Mouse (Mus musculus) intestine, embryonic 16.5 days (tissue): ENCODE measurements at regions not wholly inside any gene's neighbourhood (a gene's known extent, or its start where the extent isn't known, plus 50 kb on each side); places are given as distances from the start of the nearest gene placed in this dataset.

ENCODE experiments used
- ATAC-seq: fragments of 200-750 bp; cut with Nextera tagmentation; 2 replicates; pipeline ENCODE4 v1.8.0; 2017; ENCODE audit warnings: moderate TSS enrichment, moderate library complexity
- H3K27ac ChIP-seq: fragments of 300-500 bp; sonication (generic); 2 replicates; pipeline ENCODE4 v1.5.1; 2014; ENCODE audit warnings: mild to moderate bottlenecking, low read length
- H3K27me3 ChIP-seq: fragments of 300-500 bp; sonication (generic); replicated peaks from 2 replicates; pipeline ENCODE4 v1.6.1; 2014; ENCODE audit warnings: low read length, control low read depth, mixed read lengths; ENCODE audit not compliant: control insufficient read depth, insufficient read depth
- H3K36me3 ChIP-seq: fragments of 300-500 bp; sonication (generic); 2 replicates; pipeline ENCODE4 v1.6.1; 2014; ENCODE audit warnings: low read length, control low read depth; ENCODE audit not compliant: control insufficient read depth, insufficient read depth
- H3K4me1 ChIP-seq: fragments of 300-500 bp; sonication (generic); 2 replicates; pipeline ENCODE4 v1.6.1; 2014; ENCODE audit warnings: low read length, control low read depth, mixed read lengths; ENCODE audit not compliant: control insufficient read depth, insufficient read depth
- H3K4me2 ChIP-seq: fragments of 300-500 bp; sonication (generic); 2 replicates; pipeline ENCODE4 v1.6.1; 2014; ENCODE audit warnings: low read depth, low read length, control low read depth
- H3K4me3 ChIP-seq: fragments of 300-500 bp; sonication (generic); 2 replicates; pipeline ENCODE4 v1.5.1; 2014; ENCODE audit warnings: mild to moderate bottlenecking, low read length
- H3K9ac ChIP-seq: fragments of 300-500 bp; sonication (generic); 2 replicates; pipeline ENCODE4 v1.6.1; 2014; ENCODE audit warnings: low read depth, low read length
- H3K9me3 ChIP-seq: fragments of 300-500 bp; sonication (generic); 2 replicates; pipeline ENCODE4 v1.6.1; 2016; ENCODE audit warnings: low read length, control low read depth; ENCODE audit not compliant: control insufficient read depth
- WGBS: fragments of 180-500 bp; shearing (Covaris S2); extraction: QIAGEN DNeasy Blood & Tissue Kit; methylation state at CpG from one replicate; pipeline ENCODE4 v1.1.7; 2014; 5-methylcytosine and 5-hydroxymethylcytosine counted together

DNA sequence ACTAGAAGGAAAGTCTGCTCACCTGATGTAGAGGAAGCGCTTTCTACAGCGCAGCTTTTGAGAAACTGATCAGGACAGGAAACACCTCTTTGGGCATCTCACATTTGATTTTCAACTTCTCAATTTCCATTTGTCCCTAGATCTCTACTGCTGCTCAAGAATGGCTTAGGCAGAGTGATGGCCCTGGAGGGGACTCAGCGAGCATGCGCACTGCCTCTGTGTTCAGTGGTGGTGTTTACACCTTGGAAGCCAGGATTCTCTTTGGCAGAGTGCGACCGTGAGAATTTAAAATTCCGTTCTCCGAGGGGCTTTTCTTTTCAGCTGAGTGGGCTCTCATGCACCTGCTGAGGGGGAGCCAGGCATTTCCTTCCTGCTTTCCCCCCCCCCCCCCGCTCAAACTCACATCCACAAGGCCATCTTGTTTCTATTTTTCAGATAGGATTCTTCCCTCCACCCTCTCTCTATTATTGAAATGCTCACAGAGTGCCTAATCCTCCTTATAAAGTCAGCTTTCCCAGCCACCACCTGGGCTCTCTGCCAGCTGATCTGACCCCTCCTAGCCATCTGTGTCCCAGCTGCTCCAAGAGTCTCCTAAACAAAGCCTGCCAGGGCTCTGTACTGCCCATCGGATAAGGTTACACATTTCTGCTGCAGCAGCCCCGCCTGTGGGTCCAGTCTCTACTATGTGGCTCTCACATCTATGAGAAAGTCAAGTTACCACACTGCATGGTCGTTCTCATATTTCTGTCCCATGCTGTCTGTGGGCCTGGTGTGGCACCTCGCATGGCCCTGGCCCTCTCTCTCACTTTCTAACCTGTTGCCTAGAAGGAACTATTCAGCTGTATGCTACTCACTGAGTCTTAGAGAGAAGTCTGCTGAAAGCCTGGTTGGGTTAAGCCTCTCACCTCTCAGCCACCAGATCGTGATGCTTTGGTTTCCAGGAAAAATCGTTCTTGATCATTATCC, 252.2 kb downstream of the Ankrd50 start:
- Histone ChIP-seq H3K4me3 (no peak overlapping the region), H3K4me2 (no peak overlapping the region), H3K27ac (peak overlapping the region; percentile 50), H3K9me3 (no peaks in the 10 kb centered on the region), H3K9ac (no peak overlapping the region), H3K27me3 (no peaks in the 10 kb centered on the region), H3K4me1 (peaks cover 4% of the 10 kb centered on the region), H3K36me3 (no peaks in the 10 kb centered on the region)
- ATAC-seq = peak; percentile 78
- WGBS = 48% methylated on average over 15 of the region's 15 CpGs

DNA sequence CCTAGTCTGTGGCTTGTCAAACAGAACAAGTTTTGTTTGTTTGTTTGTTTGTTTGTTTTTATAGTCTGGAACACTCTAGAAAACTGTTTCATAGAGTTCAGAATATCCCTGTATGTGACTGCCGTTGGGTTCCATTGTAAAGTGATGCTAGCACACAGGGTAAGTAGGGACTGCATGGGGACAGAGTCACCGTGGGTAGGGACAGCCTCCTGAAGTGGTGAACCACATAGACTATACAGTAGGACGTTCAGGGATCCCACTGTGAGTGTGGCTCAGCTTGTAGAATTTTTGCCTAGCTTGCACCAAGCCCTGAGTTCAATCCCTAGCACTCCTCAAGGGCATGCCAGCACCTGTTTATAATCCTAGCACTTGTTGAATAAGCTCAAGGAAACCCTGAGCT, 253.1 kb downstream of the Ankrd50 start:
- Histone ChIP-seq H3K36me3 (no peaks in the 10 kb centered on the region), H3K4me2 (no peak overlapping the region), H3K27ac (no peak overlapping the region), H3K9ac (no peak overlapping the region), H3K27me3 (no peaks in the 10 kb centered on the region), H3K4me3 (no peak overlapping the region), H3K4me1 (peaks cover 4% of the 10 kb centered on the region), H3K9me3 (no peaks in the 10 kb centered on the region)
- no peak for ATAC-seq
- 85% methylated on average over 3 of the region's 3 CpGs for WGBS

DNA sequence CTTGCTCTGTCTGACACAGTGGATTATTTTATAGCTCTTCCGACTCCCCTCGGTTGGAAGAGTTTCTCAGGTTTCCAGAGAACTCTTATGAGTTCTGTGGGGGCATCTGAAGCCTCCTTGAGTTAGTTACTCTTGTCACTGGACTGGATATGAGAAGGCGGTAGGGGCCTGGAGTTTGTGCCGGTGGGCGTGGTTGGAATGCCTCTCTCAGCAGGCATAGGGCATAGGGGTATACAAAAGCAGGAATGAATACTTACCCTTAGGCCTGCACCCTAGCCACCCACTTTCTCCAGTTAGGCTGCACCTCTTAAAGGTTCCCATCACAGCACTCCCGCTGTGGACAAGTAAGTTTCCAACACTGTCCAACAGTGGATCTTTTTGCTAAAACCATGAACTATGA, 253.8 kb downstream of the Ankrd50 start:
- Histone ChIP-seq H3K9me3 (no peaks in the 10 kb centered on the region), H3K4me1 (peaks cover 4% of the 10 kb centered on the region), H3K4me2 (no peak overlapping the region), H3K27ac (no peak overlapping the region), H3K36me3 (no peaks in the 10 kb centered on the region), H3K27me3 (no peaks in the 10 kb centered on the region), H3K4me3 (no peak overlapping the region), H3K9ac (no peak overlapping the region)
- ATAC-seq = no peak
- 81% methylated on average over 6 of the region's 6 CpGs for WGBS

DNA sequence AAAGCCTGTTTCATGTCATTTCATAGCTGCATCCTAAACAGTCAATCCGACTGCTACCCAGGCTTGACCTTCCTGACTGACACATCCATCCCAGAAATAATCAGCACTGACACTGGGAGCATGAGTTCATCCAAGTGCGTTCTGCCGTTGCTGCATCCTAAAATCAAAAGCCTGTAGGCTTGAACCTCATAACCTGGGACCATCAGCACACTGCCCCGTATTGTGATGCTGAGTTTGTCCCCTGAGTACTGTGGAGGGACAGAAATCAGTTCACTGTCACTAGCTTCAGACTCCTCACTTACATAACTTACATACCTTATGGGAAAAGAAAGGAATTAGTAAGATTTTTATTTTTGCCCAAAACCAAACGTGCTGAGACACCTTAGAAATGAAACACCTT, 255.0 kb downstream of the Ankrd50 start:
- Histone ChIP-seq H3K27me3 (no peaks in the 10 kb centered on the region), H3K4me2 (no peak overlapping the region), H3K9me3 (no peaks in the 10 kb centered on the region), H3K27ac (peak overlapping the region; percentile 25; the same call in 1 of the 2 replicates), H3K4me1 (peaks cover 4% of the 10 kb centered on the region), H3K4me3 (no peak overlapping the region), H3K9ac (no peak overlapping the region), H3K36me3 (no peaks in the 10 kb centered on the region)
- no peak for ATAC-seq
- WGBS = 71% methylated on average over 5 of the region's 5 CpGs

DNA sequence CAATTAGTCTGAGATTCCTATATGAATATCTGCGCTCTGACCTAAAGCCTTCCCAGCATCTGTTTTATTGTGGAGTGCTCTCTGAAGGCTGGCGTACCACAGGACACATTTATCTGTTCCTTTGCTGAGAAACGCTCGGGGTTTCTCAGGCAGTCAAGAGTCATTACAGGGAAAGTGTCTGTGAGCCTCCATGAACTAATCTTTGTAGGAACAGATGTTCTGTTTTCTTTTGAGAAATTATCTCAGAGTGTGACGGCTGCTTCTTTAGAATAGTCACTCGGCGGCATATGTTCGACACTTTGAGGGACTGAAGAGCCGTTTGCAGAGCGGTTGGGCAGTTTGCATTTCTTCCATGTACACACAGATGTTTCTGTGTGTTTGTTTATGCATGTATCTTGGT, 255.6 kb downstream of the Ankrd50 start:
- H3K4me1 ChIP-seq = peaks cover 4% of the 10 kb centered on the region

DNA sequence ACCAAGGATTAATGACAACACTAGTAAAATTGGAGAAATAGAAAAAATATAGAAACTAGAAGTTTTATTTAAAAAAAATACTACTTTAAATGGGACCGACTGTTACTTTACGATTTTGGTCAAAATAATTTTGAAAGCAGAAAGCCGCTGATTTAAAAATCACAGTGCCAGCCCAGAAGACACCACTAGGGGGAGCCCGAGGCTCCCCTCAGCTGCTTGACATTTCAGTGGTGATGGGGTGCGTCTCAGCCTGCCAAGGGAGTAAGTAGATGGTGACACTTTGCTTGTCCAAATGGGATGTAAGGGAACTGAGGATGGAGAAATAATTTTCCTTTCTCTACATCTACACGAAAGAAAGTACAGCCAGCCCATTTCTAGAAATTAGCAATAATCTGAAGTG, 257.0 kb downstream of the Ankrd50 start:
- no peak for ATAC-seq
- no peak overlapping the region for H3K4me3 ChIP-seq
- WGBS = 29% methylated on average over 6 of the region's 6 CpGs

More for the DNA sequence above, 255.6 kb downstream of the Ankrd50 start:
- Histone ChIP-seq H3K27ac (no peak overlapping the region), H3K36me3 (no peaks in the 10 kb centered on the region), H3K9me3 (no peaks in the 10 kb centered on the region), H3K9ac (no peak overlapping the region), H3K4me2 (no peak overlapping the region), H3K27me3 (no peaks in the 10 kb centered on the region), H3K4me3 (no peak overlapping the region)
- 44% methylated on average over 10 of the region's 10 CpGs for WGBS
- ATAC-seq = peak; percentile 25; the same call in 1 of the 2 replicates

GRCm38 (mm10) chr3:38227121-38227520, 257.5 kb downstream of the Ankrd50 start:
- no peaks in the 10 kb centered on the region for H3K27me3 ChIP-seq
- 68% methylated on average over 9 of the region's 9 CpGs for WGBS
- H3K9me3 ChIP-seq = no peaks in the 10 kb centered on the region
- no peak overlapping the region for H3K4me2 ChIP-seq
- H3K4me3 ChIP-seq = no peak overlapping the region
- ATAC-seq = no peak
- peaks cover 2% of the 10 kb centered on the region for H3K4me1 ChIP-seq
- H3K9ac ChIP-seq = no peak overlapping the region
- no peak overlapping the region for H3K27ac ChIP-seq
- H3K36me3 ChIP-seq = no peaks in the 10 kb centered on the region

More for the DNA sequence above, 257.0 kb downstream of the Ankrd50 start:
- Histone ChIP-seq H3K9ac (no peak overlapping the region), H3K4me1 (peaks cover 4% of the 10 kb centered on the region), H3K4me2 (no peak overlapping the region), H3K9me3 (no peaks in the 10 kb centered on the region), H3K27ac (no peak overlapping the region), H3K36me3 (no peaks in the 10 kb centered on the region), H3K27me3 (no peaks in the 10 kb centered on the region)

DNA sequence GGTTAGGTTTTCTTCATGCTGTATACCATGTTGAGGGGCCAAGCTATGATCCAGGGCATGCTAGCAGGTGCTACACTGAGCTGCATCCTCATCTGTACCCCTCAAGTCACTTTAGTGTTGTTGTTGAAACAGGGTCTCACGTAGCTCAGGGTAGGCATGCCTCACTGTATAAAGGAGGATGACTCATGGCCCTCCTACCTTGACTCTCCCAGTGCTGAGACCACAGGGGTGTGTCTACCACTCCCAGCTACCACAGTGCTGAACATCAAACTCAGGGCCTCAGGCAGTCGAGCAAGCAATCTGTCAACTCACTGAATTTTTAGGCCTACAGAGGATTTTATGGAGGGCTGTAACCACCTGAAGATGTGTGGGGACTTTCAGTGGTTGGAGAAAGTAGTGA, 258.5 kb downstream of the Ankrd50 start:
- Histone ChIP-seq H3K36me3 (no peaks in the 10 kb centered on the region), H3K27ac (no peak overlapping the region), H3K4me2 (no peak overlapping the region), H3K4me1 (no peaks in the 10 kb centered on the region), H3K9ac (no peak overlapping the region), H3K4me3 (no peak overlapping the region), H3K9me3 (no peaks in the 10 kb centered on the region), H3K27me3 (no peaks in the 10 kb centered on the region)
- WGBS = 56% methylated on average over 2 of the region's 2 CpGs
- ATAC-seq = no peak

DNA sequence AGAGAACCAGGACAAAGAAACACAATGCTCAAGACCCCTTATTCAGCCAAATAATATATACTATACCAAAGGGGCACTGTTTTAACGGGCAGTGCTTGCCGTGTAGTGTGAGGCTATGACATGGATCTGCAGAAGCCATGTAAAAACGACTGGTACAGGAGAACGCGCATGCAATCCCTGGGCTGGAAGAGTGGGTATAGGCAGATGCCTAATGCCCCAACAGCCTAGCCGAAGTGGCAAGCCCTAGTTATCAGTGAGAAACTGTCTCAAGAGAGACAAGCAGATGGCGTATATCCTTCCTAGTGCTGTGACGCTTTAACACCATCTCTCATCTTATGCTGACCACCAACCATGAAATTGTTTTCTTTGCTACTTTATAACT, 262.8 kb downstream of the Ankrd50 start:
- Histone ChIP-seq H3K9ac (no peak overlapping the region), H3K9me3 (no peaks in the 10 kb centered on the region), H3K27me3 (no peaks in the 10 kb centered on the region), H3K27ac (no peak overlapping the region; the same call in 1 of the 2 replicates), H3K4me3 (no peak overlapping the region), H3K36me3 (no peaks in the 10 kb centered on the region), H3K4me2 (no peak overlapping the region), H3K4me1 (no peaks in the 10 kb centered on the region)
- ATAC-seq = no peak
- WGBS = 87% methylated on average over 8 of the region's 8 CpGs
